Mouse (Mus musculus) left cerebral cortex, adult 9 months (tissue): Measurements from ENCODE around the gene Cacna1g.

Experiments used
- DNase-seq, 2 experiments: peaks; one replicate each; pipeline ENCODE4 v3.0.0; 2022; ENCODE audit warnings: low spot score in 2 of 2

Gene Cacna1g

GRCm38 (mm10) chr11:94473707-94474543, at the start of gene Cacna1g:
Cacna1g (minus strand) TSS chr11:94474198.
- DNase-seq: peak; percentile 64 to 88

GRCm38 (mm10) chr11:94521219-94521843, 47.3 kb upstream of the Cacna1g start, which contains the start of gene Mycbpap:
Mycbpap (minus strand) TSS chr11:94521742.
- DNase-seq: peak in 1 of 2 experiments; percentile 65

DNA sequence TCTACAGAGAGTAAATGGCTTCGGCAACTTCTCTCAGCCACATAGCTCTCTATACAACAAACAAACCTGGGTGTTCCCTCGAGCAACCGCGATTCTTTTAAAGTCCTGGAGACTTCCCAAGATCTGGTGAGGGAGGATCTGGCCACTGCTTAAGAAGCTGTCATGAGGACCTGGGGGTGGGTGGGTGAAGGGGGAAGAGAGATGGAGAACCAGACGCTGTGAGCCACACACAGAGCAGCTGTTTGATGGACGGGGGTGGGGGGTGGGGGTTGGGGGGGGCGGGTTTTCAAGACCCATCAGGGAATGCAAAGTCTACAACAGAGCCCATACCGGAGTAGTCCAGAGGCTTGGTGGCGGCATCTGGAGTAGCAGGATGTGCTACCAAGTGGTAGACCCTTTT, 39.5 kb upstream of the Cacna1g start:
- no peak for DNase-seq

GRCm38 (mm10) chr11:94508976-94509375, 35.0 kb upstream of the Cacna1g start:
- no peak for DNase-seq

- DNase-seq: no peak
Measured at GRCm38 (mm10) chr11:94501482-94501881, 27.5 kb upstream of the Cacna1g start.

GRCm38 (mm10) chr11:94500362-94500761, 26.4 kb upstream of the Cacna1g start:
- no peak for DNase-seq

GRCm38 (mm10) chr11:94499661-94500152, 25.7 kb upstream of the Cacna1g start, which contains the start of gene Epn3:
Epn3 (minus strand) TSS chr11:94499974.
- no peak for DNase-seq

- no peak for DNase-seq
Measured at GRCm38 (mm10) chr11:94499035-94499434, 25.0 kb upstream of the Cacna1g start.

- peak in 1 of 2 experiments; percentile 63 for DNase-seq
Measured at GRCm38 (mm10) chr11:94498093-94498996, 24.3 kb upstream of the Cacna1g start.

DNA sequence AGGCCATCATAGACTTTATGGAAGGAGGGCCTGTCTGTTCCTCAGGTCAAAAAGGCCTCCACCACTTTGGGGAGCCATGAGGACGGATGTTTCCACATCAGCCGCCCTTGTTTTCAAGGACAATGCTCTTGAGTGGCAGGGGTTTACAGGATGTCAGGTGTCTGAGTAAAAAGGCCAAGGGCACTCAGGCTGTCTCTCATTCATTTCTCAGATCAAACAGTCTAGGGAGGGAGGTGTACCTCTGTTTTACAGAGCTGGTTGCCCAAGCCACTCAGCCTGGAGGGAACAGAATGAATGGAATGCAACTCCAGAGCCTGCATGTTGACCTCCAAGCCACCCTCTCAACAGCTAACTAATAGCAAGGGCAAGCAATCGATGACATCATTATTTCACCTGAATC, 21.4 kb upstream of the Cacna1g start:
- DNase-seq: no peak

DNA sequence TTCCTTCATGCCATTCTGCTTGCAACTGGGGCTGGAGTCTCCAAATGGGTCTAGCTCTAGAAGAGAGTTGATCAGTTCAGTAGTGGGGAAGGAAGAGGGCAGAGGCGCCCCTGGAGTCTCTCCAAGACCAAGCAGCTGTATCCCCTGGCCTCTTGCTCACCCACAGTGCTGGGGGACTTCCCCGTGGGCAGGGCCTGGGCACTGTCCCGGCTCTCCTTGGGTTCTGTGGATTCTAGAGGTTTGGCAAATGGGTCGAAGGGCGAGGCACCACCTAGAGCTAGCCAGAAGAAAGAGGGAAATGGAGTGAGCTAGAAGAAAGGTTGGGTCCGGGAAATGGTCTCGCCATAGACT, 17.7 kb upstream of the Cacna1g start:
- no peak for DNase-seq

- DNase-seq: peak in 1 of 2 experiments; percentile 53
Measured at GRCm38 (mm10) chr11:94491035-94491748, 17.2 kb upstream of the Cacna1g start.

DNA sequence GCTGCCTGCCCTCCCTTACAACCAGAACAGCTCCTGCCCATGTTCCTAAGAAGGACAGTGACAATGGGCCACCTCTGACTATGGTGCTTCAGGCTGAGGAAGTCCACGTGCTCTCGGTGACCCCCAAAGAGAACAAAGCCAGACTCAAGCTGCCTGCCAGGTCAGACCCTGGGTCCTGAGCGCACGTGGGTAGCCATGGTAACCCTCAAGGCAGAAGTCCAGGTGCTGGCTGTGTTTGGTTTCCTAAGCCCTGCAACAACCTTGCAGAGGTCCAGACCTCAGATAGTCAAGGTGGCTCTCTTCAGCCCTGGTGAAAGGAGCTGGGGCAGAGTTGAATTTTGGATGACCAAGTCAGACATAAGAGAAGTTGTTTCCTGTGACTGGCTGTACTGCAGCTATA, 15.7 kb upstream of the Cacna1g start:
- DNase-seq: no peak

DNA sequence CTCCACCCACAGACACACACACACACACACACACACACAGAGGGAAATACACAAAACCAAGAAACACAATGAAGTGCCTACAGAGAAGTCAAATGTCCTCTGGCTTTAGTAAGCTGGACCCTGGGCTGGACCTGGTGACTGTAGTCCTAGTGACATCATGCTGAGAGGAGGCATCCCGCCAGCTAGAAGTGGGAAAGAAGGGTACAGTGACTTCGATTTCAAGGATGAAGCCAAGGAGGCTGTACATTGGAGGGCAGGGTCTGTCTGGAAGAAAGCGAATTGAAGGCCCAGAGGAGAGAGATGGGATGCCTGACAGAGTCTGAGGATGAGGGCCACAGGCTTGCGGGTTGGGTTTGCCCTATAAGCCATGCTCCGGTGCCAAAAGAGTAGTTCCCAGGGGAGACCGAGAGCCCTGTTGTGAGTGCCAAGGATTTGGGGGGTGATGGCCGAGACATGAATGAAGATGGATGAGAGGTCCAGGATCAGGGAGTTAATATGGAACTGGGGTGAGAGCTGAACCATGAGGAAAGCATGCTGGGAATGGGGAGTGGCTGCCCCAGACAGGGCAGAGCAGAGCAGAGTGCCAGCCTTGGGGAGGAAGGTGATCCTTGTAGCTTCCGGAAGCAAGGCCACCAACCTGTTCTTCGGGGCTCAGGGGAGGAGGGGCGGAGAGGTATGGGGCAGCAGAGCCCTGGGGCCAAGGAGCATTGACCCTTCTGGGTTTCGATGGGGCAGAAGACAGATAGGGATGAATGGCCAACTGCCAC, 15.0 kb upstream of the Cacna1g start:
- DNase-seq: no peak

DNA sequence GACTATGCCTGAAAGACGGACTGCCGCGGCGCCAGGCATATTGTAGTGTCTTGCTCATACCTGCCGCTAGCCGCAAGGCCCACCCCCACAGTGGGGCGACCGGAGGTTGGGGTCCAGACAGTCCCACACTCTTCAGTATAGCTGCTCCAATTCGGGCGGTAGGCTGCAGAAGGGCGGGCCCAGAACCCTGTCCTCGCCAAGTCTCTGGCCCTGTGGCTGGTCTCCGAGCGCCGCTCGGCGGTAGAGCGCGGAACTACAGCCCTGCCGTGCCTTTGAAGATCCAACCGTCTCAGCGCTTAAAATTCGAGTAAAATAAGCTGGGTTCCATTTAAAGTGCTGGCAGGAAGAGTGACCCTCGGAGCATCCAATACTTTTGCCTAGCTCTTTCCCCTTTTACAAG, 12.0 kb upstream of the Cacna1g start, which contains the start of gene Spata20:
Gene Spata20, minus strand, starts transcription at position 179 of the 400 bp plus-strand sequence.
- peak in 1 of 2 experiments; percentile 93 for DNase-seq

DNA sequence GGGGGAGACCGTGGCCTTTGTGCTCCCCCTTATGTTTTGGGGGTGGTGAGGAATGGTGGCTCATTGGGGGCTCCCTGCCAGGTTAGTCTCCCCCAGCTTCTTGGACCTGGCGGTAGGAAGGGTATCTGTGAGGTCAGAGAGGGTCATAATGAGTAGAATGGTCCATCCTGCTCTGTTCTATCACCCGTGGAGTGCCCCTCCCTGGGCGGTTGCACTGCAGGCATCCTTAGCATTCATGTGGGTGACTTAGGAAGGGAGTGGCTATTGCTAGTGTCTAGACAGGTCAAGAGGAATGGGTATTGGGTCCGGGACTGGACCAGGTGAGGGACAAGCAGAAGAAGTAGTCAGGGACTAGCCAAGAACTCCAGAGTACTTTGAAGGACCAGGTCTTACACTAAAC, 11.2 kb upstream of the Cacna1g start:
- no peak for DNase-seq

GRCm38 (mm10) chr11:94484636-94485035, 10.6 kb upstream of the Cacna1g start:
- DNase-seq: no peak

GRCm38 (mm10) chr11:94483921-94484320, 9.9 kb upstream of the Cacna1g start:
- DNase-seq: no peak

DNA sequence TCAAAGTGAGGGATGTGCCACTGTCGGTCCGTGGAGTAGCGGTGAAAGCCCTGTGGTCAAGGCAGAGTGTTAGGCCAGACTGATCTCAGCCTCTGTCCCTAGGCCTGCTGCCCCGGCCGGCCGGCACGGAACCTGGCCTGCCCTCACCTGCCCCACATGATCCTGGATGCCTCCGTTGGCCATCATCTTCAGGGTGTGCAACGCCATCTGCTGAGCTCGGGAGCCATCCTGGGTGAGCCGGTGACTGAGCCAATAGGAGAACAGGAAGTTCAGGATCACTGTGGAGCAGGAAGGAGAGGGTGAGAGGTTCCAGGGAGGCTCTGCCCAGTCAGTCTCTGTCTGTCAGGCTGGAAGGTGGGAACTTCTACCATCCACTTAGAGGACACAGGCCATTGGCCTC, 9.4 kb upstream of the Cacna1g start:
- DNase-seq: no peak

GRCm38 (mm10) chr11:94482738-94483137, 8.7 kb upstream of the Cacna1g start:
- DNase-seq: no peak
